Mouse (Mus musculus) left cerebral cortex, adult 2 months (tissue): ENCODE results near the gene Spint2. TPM values are rescaled to one million over a fixed set of nuclear protein-coding genes. Genes with fewer than 3 reads are reported as not detected.
"Not testable (repeated sequence)": the region's sequence is repeated elsewhere in the genome, so short reads cannot be mapped to it uniquely, and the experiment has no call there.

Source experiments
- DNase-seq, 2 experiments: peaks; one replicate each; pipeline ENCODE4 v3.0.0; 2021 to 2022; ENCODE audit warnings: low spot score in 2 of 2, mixed read lengths in 1 of 2; ENCODE audit errors: extremely low spot score in 1 of 2
- H3K27ac ChIP-seq: fragments of 200-600 bp; 2 replicates; pipeline ENCODE4 v1.8.1; 2022
- H3K4me3 ChIP-seq: fragments of 200-600 bp; 2 replicates; pipeline ENCODE4 v1.8.1; 2022
- CTCF ChIP-seq: fragments of 200-600 bp; IDR thresholded peaks from 2 replicates; pipeline ENCODE4 v1.8.1; 2022; ENCODE audit warnings: antibody characterized with exemption, mild to moderate bottlenecking, moderate library complexity
- intact Hi-C: fragments of 180-260 bp; cut with DNase I; formaldehyde crosslinking; loops from one replicate; pipeline ENCODE4 v1.15.1; 2025
- total RNA-seq, 2 experiments: library from RNA; stranded (reverse); gene quantifications; 2 replicates each; pipeline ENCODE4 v1.2.3; 2021

The Spint2 gene
- total RNA-seq, 2 experiments from 2014 or later, result 26.4 to 27.8 TPM

DNA sequence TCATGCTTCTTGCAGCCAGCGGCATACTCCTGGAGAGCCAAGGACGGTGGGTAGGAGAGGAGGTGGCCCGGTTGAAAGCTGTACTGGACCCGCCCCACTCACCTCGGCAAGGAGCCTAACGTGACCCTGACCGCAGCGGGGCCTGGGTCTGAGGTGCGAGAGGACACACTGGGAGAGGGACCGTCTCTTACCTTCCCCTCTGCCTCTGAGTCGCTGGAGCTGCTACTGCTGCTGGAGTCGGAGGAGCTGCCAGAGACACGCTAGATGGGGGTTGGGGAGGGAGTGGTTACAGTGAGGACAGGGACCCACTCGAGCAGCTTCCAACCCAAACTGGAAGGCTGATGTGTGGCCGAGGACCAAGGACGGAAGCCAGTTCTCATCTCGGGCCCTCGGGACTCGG is 34.0 kb downstream of the Spint2 start:
- TF ChIP-seq CTCF, result no peak
- no peak for DNase-seq
- H3K27ac ChIP-seq, result no peak overlapping the region
- no peak overlapping the region for H3K4me3 ChIP-seq
- intact Hi-C loops, result loop anchor here (2.0 to 5.0 kb wide), 3 partner anchors 53 to 195 kb away; no protein-coding TSS in a partner anchor

- no peak overlapping the region for H3K4me3 ChIP-seq
- intact Hi-C loops, result loop anchor here (2.0 to 5.0 kb wide), 2 partner anchors 53 to 195 kb away; no protein-coding TSS in a partner anchor
- peak; percentile 90 for TF ChIP-seq CTCF
- DNase-seq, result peak; percentile 71 to 82
- no peak overlapping the region for H3K27ac ChIP-seq
Measured at GRCm38 (mm10) chr7:29247314-29247700, 34.4 kb downstream of the Spint2 start.

- intact Hi-C loops, result loop anchor here (2.0 to 5.0 kb wide), 2 partner anchors 54 to 194 kb away; no protein-coding TSS in a partner anchor
- TF ChIP-seq CTCF, result no peak
- no peak for DNase-seq
- H3K4me3 ChIP-seq, result no peak overlapping the region
- no peak overlapping the region for H3K27ac ChIP-seq
Measured at GRCm38 (mm10) chr7:29246619-29247313, 34.9 kb downstream of the Spint2 start.

- no peak for DNase-seq
- intact Hi-C loops, result loop anchor here (2.0 to 5.0 kb wide), 2 partner anchors 55 to 194 kb away; no protein-coding TSS in a partner anchor
- Histone ChIP-seq H3K27ac (no peak overlapping the region), H3K4me3 (no peak overlapping the region)
- no peak for TF ChIP-seq CTCF
Measured at GRCm38 (mm10) chr7:29246015-29246414, 35.7 kb downstream of the Spint2 start.

GRCm38 (mm10) chr7:29244732-29245416 is 36.8 kb downstream of the Spint2 start:
- no peak for DNase-seq
- H3K27ac ChIP-seq, result no peak overlapping the region
- intact Hi-C loops, result loop anchor here (5.0 kb wide), 1 partner anchor 193 kb away; no protein-coding TSS in a partner anchor
- no peak overlapping the region for H3K4me3 ChIP-seq
- TF ChIP-seq CTCF, result peak; percentile 53

DNA sequence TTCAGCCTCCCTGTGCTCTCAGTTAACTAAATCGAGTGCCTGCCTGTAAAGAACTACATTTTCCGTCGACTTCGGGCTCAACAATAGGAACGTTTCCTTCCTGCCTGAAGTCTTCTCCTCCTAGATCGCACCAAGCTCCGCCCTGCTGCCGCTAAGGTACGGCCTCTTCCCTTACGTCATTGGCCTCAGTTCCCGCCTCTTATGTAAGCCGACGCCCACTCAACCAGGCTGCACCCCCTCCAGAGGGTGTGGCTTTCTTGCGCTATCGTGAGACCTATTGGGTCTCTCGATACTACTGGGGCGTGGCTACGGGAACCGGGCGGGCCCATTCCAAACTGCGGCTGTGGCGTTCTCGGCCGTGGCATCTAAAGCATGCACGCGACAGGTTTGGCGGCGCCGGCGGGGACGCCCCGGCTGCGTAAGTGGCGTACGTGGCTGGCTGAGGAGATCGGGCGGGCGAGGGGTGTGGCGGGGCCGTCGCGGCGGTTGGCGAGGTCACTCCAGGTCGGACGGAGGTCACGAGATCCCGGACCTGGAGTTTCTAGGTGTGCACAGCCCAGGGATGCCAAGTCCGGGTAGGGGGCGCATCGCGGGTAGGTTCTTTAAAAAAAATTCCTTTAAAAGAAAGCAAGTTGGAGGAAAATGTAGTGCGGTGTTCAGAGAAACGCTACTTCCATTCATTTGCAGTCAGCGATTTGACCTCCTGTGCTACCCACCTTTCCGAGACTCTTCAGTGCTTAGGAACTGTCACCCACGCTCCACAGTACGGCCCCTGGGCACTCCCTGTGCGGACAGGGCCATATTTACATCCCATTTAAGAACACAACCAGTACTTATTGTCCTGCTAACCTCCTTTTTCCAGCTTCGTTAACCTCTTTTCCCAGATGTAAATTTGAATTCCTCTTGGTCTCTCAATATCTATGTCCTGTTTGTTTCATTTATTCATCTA is 43.4 kb downstream of the Spint2 start, which contains the start of gene Yif1b:
TSS of gene Yif1b (plus strand) at position 311 of the 949 bp plus-strand sequence.
- peak within 1 kb of the TSS; percentile 85 for H3K27ac ChIP-seq
- DNase-seq, result peak; percentile 97 to 98
- intact Hi-C loops, result loop anchor here (2.0 kb wide), 1 partner anchor 57 kb away; the partner anchor contains the start of gene Psmd8
- TF ChIP-seq CTCF, result no peak; the same call in 1 of the 2 replicates
- H3K4me3 ChIP-seq, result peak within 1 kb of the TSS; percentile 75

GRCm38 (mm10) chr7:29237596-29237995 is 44.1 kb downstream of the Spint2 start:
- DNase-seq, intact Hi-C loops: not testable (repeated sequence)
- Histone ChIP-seq H3K27ac (peak overlapping the region; percentile 85), H3K4me3 (peak overlapping the region; percentile 75)

DNA sequence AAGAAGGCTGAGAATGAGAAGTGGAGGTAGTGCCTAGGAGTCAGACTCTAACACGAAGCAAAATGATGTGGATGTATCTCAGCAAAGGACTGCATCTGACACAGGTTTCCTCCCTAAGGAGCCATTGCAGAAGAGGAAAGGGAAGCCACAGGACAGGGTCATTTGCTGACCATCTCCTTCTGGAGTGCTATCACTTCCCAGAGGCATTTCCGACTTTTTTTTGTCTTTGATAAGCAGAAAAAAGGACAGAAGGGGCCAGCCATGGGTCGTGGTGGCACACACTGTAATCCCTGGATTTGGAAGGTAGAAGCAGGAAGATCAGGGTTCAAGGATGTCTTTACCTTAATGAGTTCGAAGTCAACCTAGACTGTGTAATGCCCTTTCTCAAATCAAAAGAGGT is 45.1 kb downstream of the Spint2 start:
- no peak overlapping the region for H3K27ac ChIP-seq
- no peak for DNase-seq
- intact Hi-C loops, result no loop called here
- H3K4me3 ChIP-seq, result no peak overlapping the region
- no peak for TF ChIP-seq CTCF

DNA sequence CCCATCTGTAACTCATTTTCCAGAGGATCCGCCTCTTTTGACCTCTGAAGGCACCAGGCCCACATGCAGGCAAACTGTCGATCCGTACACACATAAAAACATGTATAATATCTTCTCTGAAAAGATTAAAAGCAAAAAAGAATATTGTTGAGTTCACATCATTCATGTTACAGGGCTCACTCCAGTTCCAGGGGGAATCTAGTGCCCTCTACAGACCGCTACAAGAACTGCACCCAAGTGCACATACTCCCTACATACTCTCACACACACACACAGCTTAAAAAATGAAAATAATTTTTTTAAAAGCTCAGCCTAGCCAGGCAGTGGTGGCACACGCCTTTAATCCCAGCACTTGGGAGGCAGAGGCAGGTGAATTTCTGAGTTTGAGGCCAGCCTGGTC is 47.1 kb downstream of the Spint2 start:
- intact Hi-C loops, result no loop called here
- no peak overlapping the region for H3K27ac ChIP-seq
- no peak overlapping the region for H3K4me3 ChIP-seq
- DNase-seq, result no peak
- peak; percentile 37 for TF ChIP-seq CTCF

GRCm38 (mm10) chr7:29233745-29234144 is 48.0 kb downstream of the Spint2 start:
- intact Hi-C loops, result no loop called here
- Histone ChIP-seq H3K4me3 (no peak overlapping the region), H3K27ac (no peak overlapping the region)
- DNase-seq, result no peak
- no peak for TF ChIP-seq CTCF
